Mouse (Mus musculus) liver, embryonic 15.5 days (tissue): ENCODE results near the gene Cenpb. TPM values are rescaled to one million over a fixed set of nuclear protein-coding genes. Genes with fewer than 3 reads are reported as not detected.

Source experiments
- ATAC-seq: fragments of 200-750 bp; cut with Nextera tagmentation; 2 replicates; pipeline ENCODE4 v1.8.0; 2017; ENCODE audit warnings: moderate number of reproducible peaks, mild to moderate bottlenecking, moderate library complexity; ENCODE audit not compliant: insufficient read depth
- H3K27ac ChIP-seq: fragments of 300-500 bp; sonication (generic); replicated peaks from 2 replicates; pipeline ENCODE4 v1.5.1; 2015; ENCODE audit warnings: mild to moderate bottlenecking, inconsistent platforms
- H3K27me3 ChIP-seq: fragments of 300-500 bp; sonication (generic); 2 replicates; pipeline ENCODE4 v1.6.1; 2015; ENCODE audit warnings: mild to moderate bottlenecking, inconsistent platforms
- H3K36me3 ChIP-seq: fragments of 300-500 bp; sonication (generic); replicated peaks from 2 replicates; pipeline ENCODE4 v1.6.1; 2015; ENCODE audit warnings: moderate library complexity, mild to moderate bottlenecking, inconsistent platforms
- H3K4me1 ChIP-seq: fragments of 300-500 bp; sonication (generic); replicated peaks from 2 replicates; pipeline ENCODE4 v1.6.1; 2015; ENCODE audit warnings: inconsistent platforms
- H3K4me2 ChIP-seq: fragments of 300-500 bp; sonication (generic); 2 replicates; pipeline ENCODE4 v1.6.1; 2015; ENCODE audit warnings: moderate library complexity, mild to moderate bottlenecking, inconsistent platforms
- H3K4me3 ChIP-seq: fragments of 300-500 bp; sonication (generic); replicated peaks from 2 replicates; pipeline ENCODE4 v1.5.1; 2015; ENCODE audit warnings: mild to moderate bottlenecking, inconsistent platforms
- H3K9ac ChIP-seq: fragments of 300-500 bp; sonication (generic); 2 replicates; pipeline ENCODE4 v1.6.1; 2015; ENCODE audit warnings: moderate library complexity, mild to moderate bottlenecking, inconsistent platforms
- H3K9me3 ChIP-seq: fragments of 300-500 bp; sonication (generic); replicated peaks from 2 replicates; pipeline ENCODE4 v1.6.1; 2016; ENCODE audit warnings: inconsistent platforms
- WGBS: fragments of 180-500 bp; shearing (Covaris S2); methylation state at CpG from one replicate; pipeline ENCODE4 v1.1.7; 2015; ENCODE audit warnings: mixed read lengths; ENCODE audit not compliant: insufficient replicate concordance; 5-methylcytosine and 5-hydroxymethylcytosine counted together
- polyA plus RNA-seq: library from polyadenylated mRNA; unstranded; fragments of >200 nt; fragmentation: Nextera tagmentation; extraction: Ambion mirVana; gene quantifications from 2 replicates; pipeline ENCODE4 v1.2.1, GENCODE M21; 2015

The Cenpb gene
- polyA plus RNA-seq, 1 experiment from 2014 or later = 4.1 TPM

DNA sequence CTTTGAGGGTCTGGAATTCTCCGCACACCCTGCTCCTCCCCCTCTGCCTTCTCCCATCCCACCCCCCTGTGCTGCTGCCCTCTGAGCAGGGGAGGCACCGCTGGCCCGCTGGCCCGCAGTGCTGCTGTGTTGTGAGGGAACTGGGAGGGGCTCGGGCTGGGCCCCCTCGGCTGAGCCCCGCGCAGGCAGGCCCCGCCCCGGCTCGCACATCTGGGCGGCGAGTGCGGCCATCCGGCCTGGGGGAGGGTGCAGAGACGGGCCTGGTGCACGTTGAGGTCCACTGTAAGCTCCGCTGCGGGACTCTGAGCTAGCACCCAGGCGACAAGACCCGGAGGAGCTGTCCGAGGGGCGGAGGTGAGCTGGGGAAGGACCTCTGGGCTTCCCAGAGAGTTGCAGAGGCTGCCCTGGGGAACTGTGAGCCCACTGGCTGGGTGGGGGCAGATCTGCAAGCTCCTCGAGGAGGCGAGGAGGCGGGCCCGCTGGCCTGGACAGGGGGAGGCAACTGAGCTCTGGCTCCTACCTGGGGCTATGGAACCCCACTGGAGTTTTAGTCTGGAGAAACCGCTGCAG is 52.6 kb downstream of the Cenpb start, which contains the start of gene Hspa12b:
Gene Hspa12b, plus strand, starts transcription at position 120 of the 570 bp plus-strand sequence.
- H3K4me2 ChIP-seq = peak within 1 kb of the TSS; percentile 82
- no peaks in the 10 kb centered on the region for H3K9me3 ChIP-seq
- peaks cover 75% of the 10 kb centered on the region for H3K4me1 ChIP-seq
- H3K27me3 ChIP-seq = peaks cover 29% of the 10 kb centered on the region
- H3K27ac ChIP-seq = peak within 1 kb of the TSS; percentile 49
- no peaks in the 10 kb centered on the region for H3K36me3 ChIP-seq
- WGBS = under 1% methylated on average over 28 of the region's 28 CpGs
- ATAC-seq = peak; percentile 74
- peak within 1 kb of the TSS; percentile 63 for H3K9ac ChIP-seq
- H3K4me3 ChIP-seq = peak within 1 kb of the TSS; percentile 59

DNA sequence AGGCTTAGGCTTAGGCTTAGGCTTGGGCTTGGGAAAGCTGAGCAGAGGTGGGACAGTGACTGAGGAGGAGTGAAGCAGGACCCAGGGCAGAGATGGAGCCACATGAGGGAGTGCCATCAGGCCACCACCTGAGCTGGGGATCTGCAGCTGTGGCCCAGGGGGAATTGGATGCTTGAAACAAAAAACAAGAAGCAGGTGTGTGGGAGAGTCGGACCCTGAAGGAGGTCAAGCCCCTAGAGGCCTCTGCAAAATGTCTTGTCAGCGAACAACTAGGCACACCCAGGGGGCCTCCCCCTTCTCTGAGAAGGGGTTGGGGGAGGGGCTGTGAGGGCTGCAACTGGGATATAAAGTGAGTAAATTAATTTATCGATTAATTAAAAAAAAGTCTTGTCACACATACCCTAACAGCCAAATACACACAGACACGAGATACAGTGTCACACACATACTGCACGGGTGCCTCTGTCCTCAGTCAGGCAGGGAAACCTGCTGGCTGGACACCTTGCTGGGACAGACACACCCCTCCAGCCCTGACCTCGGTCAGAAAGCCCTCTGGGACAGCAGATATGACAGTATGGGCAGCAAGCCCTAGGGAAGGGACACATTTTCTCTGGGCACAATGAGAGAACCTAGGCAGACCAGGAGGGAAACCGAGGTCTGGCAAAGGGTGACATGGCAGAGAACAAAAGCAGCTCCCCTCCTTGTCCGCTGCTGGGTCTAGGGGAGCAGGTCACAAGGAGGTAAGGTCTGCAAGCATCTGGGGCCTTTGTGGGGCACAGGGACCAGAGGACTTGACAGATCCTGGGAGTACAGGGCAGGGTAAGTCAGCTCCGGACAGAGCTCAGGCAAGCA is 53.7 kb downstream of the Cenpb start:
- Histone ChIP-seq H3K9ac (peak overlapping the region; percentile 63; the same call in 1 of the 2 replicates), H3K27me3 (peaks cover 29% of the 10 kb centered on the region), H3K27ac (0 out of 2 replicates have a peak overlapping the region, but pooled peaks have one; percentile 49), H3K36me3 (no peaks in the 10 kb centered on the region), H3K4me2 (peak overlapping the region; percentile 82; the same call in 1 of the 2 replicates), H3K9me3 (no peaks in the 10 kb centered on the region), H3K4me3 (no peak overlapping the region), H3K4me1 (peaks cover 64% of the 10 kb centered on the region)
- 55% methylated on average over 9 of the region's 9 CpGs for WGBS
- no peak for ATAC-seq

Other genes with a start within 250 kb of the Cenpb start
- gene Gfra4, start 137.0 kb downstream of the Cenpb start, polyA plus RNA-seq = 0.23 and 0.37 TPM in 2 replicates
- gene Adam33, start 116.3 kb downstream of the Cenpb start, polyA plus RNA-seq = 0.62 and 0.86 TPM in 2 replicates
- gene Siglec1, start 93.3 kb downstream of the Cenpb start, polyA plus RNA-seq = 1.5 and 1.7 TPM in 2 replicates
- gene Hspa12b, start 52.8 kb downstream of the Cenpb start, polyA plus RNA-seq = 1.8 and 1.9 TPM in 2 replicates
- not detected in 2 replicates for gene Gm11037, start 46.6 kb downstream of the Cenpb start, polyA plus RNA-seq
- gene 1700037H04Rik, start 20.0 kb downstream of the Cenpb start, polyA plus RNA-seq = 135 and 147 TPM in 2 replicates
- gene Cdc25b, start 6.9 kb upstream of the Cenpb start, polyA plus RNA-seq = 236 and 279 TPM in 2 replicates
- gene Spef1, start 7.2 kb upstream of the Cenpb start, polyA plus RNA-seq = 1.6 and 1.8 TPM in 2 replicates
- gene Ap5s1, start 27.0 kb upstream of the Cenpb start, polyA plus RNA-seq = 16.6 and 18.3 TPM in 2 replicates
- gene Mavs, start 54.0 kb upstream of the Cenpb start, polyA plus RNA-seq = 29.8 and 33.5 TPM in 2 replicates
- gene Pank2, start 82.4 kb upstream of the Cenpb start, polyA plus RNA-seq = 21.7 and 22.0 TPM in 2 replicates
- gene Rnf24, start 172.8 kb upstream of the Cenpb start, polyA plus RNA-seq = 0.48 and 0.67 TPM in 2 replicates